Mouse (Mus musculus): Measurements from ENCODE around the gene Slc15a1. TPM values are rescaled to one million over a fixed set of nuclear protein-coding genes. Genes with fewer than 3 reads are reported as not detected.

Slc15a1 gene
- polyA plus RNA-seq, 1 experiment, result 2.0 TPM

DNA sequence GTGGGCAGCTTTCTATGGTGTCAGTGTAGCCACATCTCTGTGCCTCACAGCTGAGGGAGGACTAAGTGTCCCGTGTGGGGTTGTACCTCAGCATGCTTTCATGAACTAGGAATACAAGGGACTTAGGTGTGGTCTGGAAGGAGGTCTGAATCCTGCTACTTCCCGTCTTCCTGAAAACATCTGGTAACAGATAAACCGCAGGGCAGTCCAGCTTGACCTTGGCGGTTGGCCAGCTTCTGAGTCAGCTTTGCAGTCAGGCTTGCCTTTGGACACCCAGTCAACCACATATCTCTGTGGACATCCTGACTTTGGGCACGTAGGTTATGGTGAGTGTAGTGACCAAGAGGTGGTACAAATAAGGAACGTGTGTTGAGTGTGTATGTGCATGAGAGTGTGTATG is 68.0 kb downstream of the Slc15a1 start:
- no peaks in the 10 kb centered on the region for H3K4me1 ChIP-seq (replicated peaks; ENCODE audit: control insufficient read depth, insufficient read depth, low read length)

DNA sequence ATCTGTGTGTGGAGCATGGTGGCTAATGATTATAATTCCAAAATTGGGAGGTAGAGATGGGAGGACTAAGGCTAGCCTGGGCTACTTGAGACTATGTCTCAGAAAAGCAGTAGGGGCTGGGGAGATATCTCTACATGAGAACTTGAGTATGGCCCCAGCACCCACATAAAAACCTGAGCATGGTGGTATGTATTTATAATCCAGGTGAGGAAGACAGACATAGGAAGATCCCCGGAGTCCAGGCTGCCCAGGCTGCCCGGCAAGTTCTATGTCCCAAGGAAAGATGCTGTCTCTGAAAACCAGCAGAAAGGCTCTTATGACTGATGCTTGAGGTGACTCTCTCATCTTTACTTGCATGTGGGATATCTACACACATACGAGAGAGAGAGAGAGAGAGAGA is 68.6 kb downstream of the Slc15a1 start:
- H3K4me1 ChIP-seq (replicated peaks; ENCODE audit: control insufficient read depth, insufficient read depth, low read length), result no peaks in the 10 kb centered on the region
- TF ChIP-seq CTCF (IDR thresholded peaks at IDR 0.05; ENCODE audit: borderline replicate concordance, control insufficient read depth, extremely low read depth, insufficient read depth, low read length, poor library complexity), result no peak
- TF ChIP-seq POLR2A (IDR thresholded peaks at IDR 0.05; ENCODE audit: control insufficient read depth, extremely low read depth, insufficient read depth, low read length, poor library complexity), result no peak
- WGBS, result 88% methylated on average over 3 of the region's 3 CpGs
- no peak overlapping the region for H3K27ac ChIP-seq (ENCODE audit: control insufficient read depth, insufficient read depth, low read length)
- DNase-seq, result no peak
- no peaks in the 10 kb centered on the region for H3K27me3 ChIP-seq (ENCODE audit: control insufficient read depth, insufficient read depth, low read length)
- H3K4me3 ChIP-seq (ENCODE audit: control insufficient read depth, insufficient read depth, low read length), result no peak overlapping the region
- no peaks in the 10 kb centered on the region for H3K36me3 ChIP-seq (ENCODE audit: control insufficient read depth, insufficient read depth, low read length)

More for the DNA sequence above, 68.0 kb downstream of the Slc15a1 start:
- Histone ChIP-seq H3K27me3 (ENCODE audit: control insufficient read depth, insufficient read depth, low read length) (no peaks in the 10 kb centered on the region), H3K36me3 (ENCODE audit: control insufficient read depth, insufficient read depth, low read length) (no peaks in the 10 kb centered on the region), H3K27ac (ENCODE audit: control insufficient read depth, insufficient read depth, low read length) (no peak overlapping the region), H3K4me3 (ENCODE audit: control insufficient read depth, insufficient read depth, low read length) (no peak overlapping the region)
- WGBS, result 66% methylated on average over 6 of the region's 6 CpGs
- no peak for DNase-seq
- TF ChIP-seq POLR2A (IDR thresholded peaks at IDR 0.05; ENCODE audit: control insufficient read depth, extremely low read depth, insufficient read depth, low read length, poor library complexity) (no peak), CTCF (IDR thresholded peaks at IDR 0.05; ENCODE audit: borderline replicate concordance, control insufficient read depth, extremely low read depth, insufficient read depth, low read length, poor library complexity) (no peak)

DNA sequence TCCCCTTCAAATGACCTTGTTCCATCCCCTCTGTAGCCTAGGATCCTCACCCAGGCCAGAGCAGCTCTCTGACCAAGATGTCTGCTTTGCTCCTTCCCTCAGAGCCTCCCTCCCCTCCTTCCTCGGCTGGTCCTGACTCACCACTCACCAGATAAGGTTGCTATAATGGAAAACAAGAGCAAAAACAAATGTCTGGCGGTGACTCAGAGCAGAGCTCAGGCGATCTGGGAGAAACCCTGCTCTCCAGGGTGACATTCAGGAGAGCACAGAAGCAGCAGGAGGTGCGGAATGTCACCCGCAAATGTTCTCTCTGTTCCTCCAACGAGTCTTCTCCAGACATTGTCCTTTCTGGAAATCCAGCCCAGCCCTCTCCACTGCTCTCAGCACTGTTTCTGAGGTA is 69.3 kb downstream of the Slc15a1 start:
- TF ChIP-seq CTCF (IDR thresholded peaks at IDR 0.05; ENCODE audit: borderline replicate concordance, control insufficient read depth, extremely low read depth, insufficient read depth, low read length, poor library complexity), result no peak
- no peak for TF ChIP-seq POLR2A (IDR thresholded peaks at IDR 0.05; ENCODE audit: control insufficient read depth, extremely low read depth, insufficient read depth, low read length, poor library complexity)
- no peak overlapping the region for H3K27ac ChIP-seq (ENCODE audit: control insufficient read depth, insufficient read depth, low read length)
- H3K4me1 ChIP-seq (replicated peaks; ENCODE audit: control insufficient read depth, insufficient read depth, low read length), result no peaks in the 10 kb centered on the region
- no peak for DNase-seq
- no peaks in the 10 kb centered on the region for H3K27me3 ChIP-seq (ENCODE audit: control insufficient read depth, insufficient read depth, low read length)
- H3K4me3 ChIP-seq (ENCODE audit: control insufficient read depth, insufficient read depth, low read length), result no peak overlapping the region
- WGBS, result 77% methylated on average over 6 of the region's 6 CpGs
- H3K36me3 ChIP-seq (ENCODE audit: control insufficient read depth, insufficient read depth, low read length), result no peaks in the 10 kb centered on the region

DNA sequence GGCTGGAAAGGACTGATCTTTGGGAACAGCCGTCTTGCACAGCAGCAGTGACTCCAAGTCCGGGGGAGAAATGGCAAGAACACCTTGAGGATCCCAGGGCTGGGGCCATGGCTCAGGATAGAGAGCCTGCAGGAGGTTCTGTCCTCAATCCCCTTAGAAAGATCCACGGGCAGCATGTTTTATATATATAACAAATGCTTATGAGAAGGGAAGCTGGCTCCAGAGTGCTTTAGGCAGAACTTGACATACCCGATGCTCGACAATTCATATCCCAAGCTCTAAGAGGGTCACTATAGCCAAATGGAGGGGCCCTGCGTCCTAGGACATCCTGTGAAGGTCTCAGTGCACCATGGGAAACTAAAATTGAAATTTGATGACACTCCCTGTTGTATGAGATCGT is 73.8 kb downstream of the Slc15a1 start:
- TF ChIP-seq POLR2A (IDR thresholded peaks at IDR 0.05; ENCODE audit: control insufficient read depth, extremely low read depth, insufficient read depth, low read length, poor library complexity), result no peak
- no peak for TF ChIP-seq CTCF (IDR thresholded peaks at IDR 0.05; ENCODE audit: borderline replicate concordance, control insufficient read depth, extremely low read depth, insufficient read depth, low read length, poor library complexity)
- DNase-seq, result no peak
- WGBS, result 93% methylated on average over 7 of the region's 7 CpGs
- no peak overlapping the region for H3K27ac ChIP-seq (ENCODE audit: control insufficient read depth, insufficient read depth, low read length)
- no peaks in the 10 kb centered on the region for H3K4me1 ChIP-seq (replicated peaks; ENCODE audit: control insufficient read depth, insufficient read depth, low read length)
- no peak overlapping the region for H3K4me3 ChIP-seq (ENCODE audit: control insufficient read depth, insufficient read depth, low read length)
- no peaks in the 10 kb centered on the region for H3K36me3 ChIP-seq (ENCODE audit: control insufficient read depth, insufficient read depth, low read length)
- no peaks in the 10 kb centered on the region for H3K27me3 ChIP-seq (ENCODE audit: control insufficient read depth, insufficient read depth, low read length)

DNA sequence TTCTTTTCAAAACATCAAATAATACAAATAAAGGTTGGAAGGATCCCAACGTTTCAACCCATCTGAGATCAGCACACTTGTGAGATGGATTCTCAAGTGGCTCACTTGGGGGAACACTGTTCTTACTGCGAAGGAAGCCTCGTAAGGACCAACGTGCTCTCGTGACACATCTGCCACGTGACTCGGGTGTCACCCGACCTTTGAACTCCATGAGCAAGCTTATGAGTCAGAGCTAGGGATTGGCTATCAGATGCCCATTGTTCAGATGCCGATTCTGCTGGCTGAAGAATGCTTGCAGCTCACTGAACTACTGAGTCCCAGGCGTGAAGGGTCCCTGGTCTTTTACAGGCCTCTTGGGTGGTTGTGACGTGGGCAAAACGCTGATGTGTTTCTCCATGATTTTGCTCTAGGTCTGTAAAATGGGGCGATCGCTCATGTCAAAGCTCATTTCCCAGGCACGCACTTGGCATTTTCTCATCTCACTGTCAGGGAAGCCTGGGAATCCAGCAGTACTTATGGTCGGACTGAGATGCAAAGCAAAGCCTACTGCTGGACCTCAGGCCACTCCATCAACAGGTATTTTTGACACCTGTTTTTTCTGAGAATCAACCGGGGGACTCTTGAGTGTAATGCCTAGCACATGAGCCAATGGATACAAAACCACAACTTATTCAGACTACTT is 75.1 kb downstream of the Slc15a1 start:
- no peak for DNase-seq
- no peaks in the 10 kb centered on the region for H3K36me3 ChIP-seq (ENCODE audit: control insufficient read depth, insufficient read depth, low read length)
- H3K27me3 ChIP-seq (ENCODE audit: control insufficient read depth, insufficient read depth, low read length), result no peaks in the 10 kb centered on the region
- 94% methylated on average over 17 of the region's 17 CpGs for WGBS
- H3K4me1 ChIP-seq (replicated peaks; ENCODE audit: control insufficient read depth, insufficient read depth, low read length), result no peaks in the 10 kb centered on the region
- H3K27ac ChIP-seq (ENCODE audit: control insufficient read depth, insufficient read depth, low read length), result no peak overlapping the region
- H3K4me3 ChIP-seq (ENCODE audit: control insufficient read depth, insufficient read depth, low read length), result no peak overlapping the region
- TF ChIP-seq POLR2A (IDR thresholded peaks at IDR 0.05; ENCODE audit: control insufficient read depth, extremely low read depth, insufficient read depth, low read length, poor library complexity) (no peak), CTCF (IDR thresholded peaks at IDR 0.05; ENCODE audit: borderline replicate concordance, control insufficient read depth, extremely low read depth, insufficient read depth, low read length, poor library complexity) (no peak)

DNA sequence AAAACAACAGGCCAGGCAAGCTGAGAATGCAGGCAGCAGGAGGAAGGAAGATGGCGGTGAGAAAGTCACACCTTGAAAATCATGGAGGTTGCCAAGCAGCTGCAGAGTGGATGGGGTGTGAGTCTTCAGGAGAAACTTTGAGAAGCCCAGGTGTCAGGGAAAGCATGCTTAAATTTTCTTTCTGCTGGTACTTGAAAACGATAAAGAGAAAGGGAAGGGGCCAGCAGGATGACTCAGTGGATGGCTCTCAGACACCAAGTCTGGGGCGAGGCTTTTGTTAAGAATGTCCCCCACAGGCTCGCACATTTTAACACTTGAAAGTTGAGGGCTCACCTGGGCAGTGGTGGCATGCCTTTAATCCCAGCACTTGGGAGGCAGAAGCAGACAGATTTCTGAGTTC is 76.9 kb downstream of the Slc15a1 start:
- Histone ChIP-seq H3K4me1 (replicated peaks; ENCODE audit: control insufficient read depth, insufficient read depth, low read length) (peaks cover 4% of the 10 kb centered on the region), H3K4me3 (ENCODE audit: control insufficient read depth, insufficient read depth, low read length) (no peak overlapping the region), H3K27me3 (ENCODE audit: control insufficient read depth, insufficient read depth, low read length) (no peaks in the 10 kb centered on the region), H3K36me3 (ENCODE audit: control insufficient read depth, insufficient read depth, low read length) (no peaks in the 10 kb centered on the region), H3K27ac (ENCODE audit: control insufficient read depth, insufficient read depth, low read length) (no peak overlapping the region)
- 96% methylated on average over 4 of the region's 4 CpGs for WGBS
- DNase-seq, result no peak
- TF ChIP-seq CTCF (IDR thresholded peaks at IDR 0.05; ENCODE audit: borderline replicate concordance, control insufficient read depth, extremely low read depth, insufficient read depth, low read length, poor library complexity), result no peak
- TF ChIP-seq POLR2A (IDR thresholded peaks at IDR 0.05; ENCODE audit: control insufficient read depth, extremely low read depth, insufficient read depth, low read length, poor library complexity), result no peak

DNA sequence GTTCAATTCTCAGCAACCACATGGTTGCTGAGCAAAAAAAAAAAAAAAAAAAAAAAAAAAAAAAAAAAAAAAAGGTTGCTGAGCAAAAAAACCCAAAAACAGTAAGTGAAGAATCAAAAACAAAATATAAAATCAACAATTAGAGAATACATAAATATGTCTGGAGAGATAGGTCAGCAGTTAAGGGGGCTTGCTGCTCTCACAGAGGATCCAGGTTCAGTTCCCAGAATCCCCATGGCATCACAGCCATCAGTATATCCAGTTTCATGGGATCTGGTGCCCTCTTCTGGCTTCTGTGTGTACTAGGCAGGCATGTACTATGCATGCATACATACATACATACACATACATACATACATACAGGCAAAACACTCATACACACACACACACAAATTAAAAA is 78.3 kb downstream of the Slc15a1 start:
- H3K4me3 ChIP-seq (ENCODE audit: control insufficient read depth, insufficient read depth, low read length), result no peak overlapping the region
- no peaks in the 10 kb centered on the region for H3K27me3 ChIP-seq (ENCODE audit: control insufficient read depth, insufficient read depth, low read length)
- H3K27ac ChIP-seq (ENCODE audit: control insufficient read depth, insufficient read depth, low read length), result no peak overlapping the region
- TF ChIP-seq POLR2A (IDR thresholded peaks at IDR 0.05; ENCODE audit: control insufficient read depth, extremely low read depth, insufficient read depth, low read length, poor library complexity) (no peak), CTCF (IDR thresholded peaks at IDR 0.05; ENCODE audit: borderline replicate concordance, control insufficient read depth, extremely low read depth, insufficient read depth, low read length, poor library complexity) (no peak)
- DNase-seq, result peak; percentile 62
- H3K36me3 ChIP-seq (ENCODE audit: control insufficient read depth, insufficient read depth, low read length), result no peaks in the 10 kb centered on the region
- H3K4me1 ChIP-seq (replicated peaks; ENCODE audit: control insufficient read depth, insufficient read depth, low read length), result peaks cover 11% of the 10 kb centered on the region

Measured in thymus, adult 2 months (tissue).